Mouse (Mus musculus) ES-E14 (cell line): ENCODE results near the gene Mark2. TPM values are rescaled to one million over a fixed set of nuclear protein-coding genes. Genes with fewer than 3 reads are reported as not detected.

Experiments used
- DNase-seq: peaks from one replicate; pipeline ENCODE4 v3.0.0-alpha.2; 2013; ENCODE audit warnings: low read depth, low spot score
- H3K27ac ChIP-seq: 2 replicates; pipeline ENCODE4 v1.5.1; 2012; ENCODE audit warnings: low read depth, mild to moderate bottlenecking, low read length, moderate library complexity, mixed read lengths; ENCODE audit not compliant: poor library complexity, insufficient read depth, severe bottlenecking
- H3K36me3 ChIP-seq: 2 replicates; pipeline ENCODE4 v1.6.1; 2012; ENCODE audit warnings: mild to moderate bottlenecking, low read length, moderate library complexity, mixed read lengths; ENCODE audit not compliant: control insufficient read depth, poor library complexity, insufficient read depth, severe bottlenecking
- H3K4me1 ChIP-seq, 2 experiments: fragments of 150-350 bp in 1 of 2; sonication (generic) in 1 of 2; 2 replicates each; pipeline ENCODE4 v1.6.1; 2012; ENCODE audit warnings: low read length in 2 of 2, mild to moderate bottlenecking in 1 of 2, mixed read lengths in 1 of 2; ENCODE audit not compliant: control insufficient read depth in 2 of 2, insufficient read depth in 2 of 2, poor library complexity in 1 of 2
- H3K4me3 ChIP-seq, 2 experiments: fragments of 150-350 bp in 1 of 2; sonication (generic) in 1 of 2; 2 replicates each; pipeline ENCODE4 v1.5.1; 2012; ENCODE audit warnings: low read length in 2 of 2, low read depth in 1 of 2, mild to moderate bottlenecking in 1 of 2, mixed read lengths in 1 of 2; ENCODE audit not compliant: insufficient read depth in 1 of 2, poor library complexity in 1 of 2, severe bottlenecking in 1 of 2
- H3K9ac ChIP-seq: 2 replicates; pipeline ENCODE4 v1.6.1; 2012; ENCODE audit warnings: low read depth, mild to moderate bottlenecking, low read length, mixed read lengths; ENCODE audit not compliant: poor library complexity, insufficient read depth, severe bottlenecking
- H3K9me3 ChIP-seq: fragments of 150-350 bp; sonication (generic); 2 replicates; pipeline ENCODE4 v1.6.1; 2012; ENCODE audit warnings: low read depth, mild to moderate bottlenecking, low read length; ENCODE audit not compliant: control insufficient read depth, insufficient read depth
- CHD2 ChIP-seq: IDR thresholded peaks from 2 replicates; pipeline ENCODE4 v1.6.1; 2014; ENCODE audit warnings: mild to moderate bottlenecking, low read depth, low read length, inconsistent platforms
- HCFC1 ChIP-seq: IDR thresholded peaks from 2 replicates; pipeline ENCODE4 v1.6.1; 2012; ENCODE audit warnings: low read length, inconsistent platforms, borderline replicate concordance; ENCODE audit not compliant: insufficient read depth
- MAFK ChIP-seq: IDR thresholded peaks from 2 replicates; pipeline ENCODE4 v1.6.1; 2014; ENCODE audit warnings: mild to moderate bottlenecking, low read depth, low read length, inconsistent platforms; ENCODE audit not compliant: insufficient read depth
- ZC3H11A ChIP-seq: IDR thresholded peaks from 2 replicates; pipeline ENCODE4 v1.6.1; 2012; ENCODE audit warnings: low read depth, mild to moderate bottlenecking, inconsistent platforms, low read length, borderline replicate concordance
- ZNF384 ChIP-seq: IDR thresholded peaks from 2 replicates; pipeline ENCODE4 v1.6.1; 2012; ENCODE audit warnings: low read depth, low read length, inconsistent platforms
- in situ Hi-C, 2 experiments: fragments of 600-800 bp; cut with MboI; formaldehyde crosslinking; loops; one replicate each; pipeline ENCODE4 v1.15.1; 2025; ENCODE audit warnings: low sequenced_read_pairs in 2 of 2, inconsistent platforms in 1 of 2; ENCODE audit not compliant: unreplicated experiment in 2 of 2
- total RNA-seq: library from RNA; depleted of rRNA; stranded (reverse); fragments of 300-350 nt; gene quantifications from 2 replicates; pipeline ENCODE4 v1.2.3, GENCODE M21; 2012; rRNA removed

The Mark2 gene
- total RNA-seq = 44.0 and 47.9 TPM in 2 replicates

GRCm38 (mm10) chr19:7341512-7342397, at the start of gene Mark2:
Mark2 (minus strand) TSS chr19:7341860.
- Histone ChIP-seq H3K36me3 (peaks cover 8% of the 10 kb centered on the region; the same call in 1 of the 2 replicates), H3K4me1 (peaks cover 7 to 18% of the 10 kb centered on the region in 2 experiments; a peak in 3 of 4 replicates), H3K27ac (peak within 1 kb of the TSS; percentile 71), H3K9ac (peak within 1 kb of the TSS; percentile 90), H3K4me3 (peak within 1 kb of the TSS; percentile 80), H3K9me3 (no peaks in the 10 kb centered on the region)
- TF ChIP-seq ZC3H11A (no peak), ZNF384 (no peak), CHD2 (no peak), HCFC1 (no peak), MAFK (no peak)
- peak; percentile 99 for DNase-seq
- in situ Hi-C loops = loop anchor here in 1 of 2 experiments (10.0 kb wide), 1 partner anchor 287 kb away; the partner anchor contains the start of gene Macrod1

- DNase-seq = no peak
- peaks cover 3 to 15% of the 10 kb centered on the region in 2 experiments; a peak in 2 of 4 replicates for H3K4me1 ChIP-seq
- no peaks in the 10 kb centered on the region for H3K36me3 ChIP-seq
- TF ChIP-seq CHD2 = no peak
- TF ChIP-seq HCFC1 = no peak
- no peak for TF ChIP-seq MAFK
- no peak for TF ChIP-seq ZC3H11A
- peak; percentile 96 for TF ChIP-seq ZNF384
- no peak overlapping the region for H3K9ac ChIP-seq
- H3K27ac ChIP-seq = peak overlapping the region; percentile 40; the same call in 1 of the 2 replicates
- in situ Hi-C loops = no loop called here
- no peaks in the 10 kb centered on the region for H3K9me3 ChIP-seq
- H3K4me3 ChIP-seq = no peak overlapping the region
Observed at GRCm38 (mm10) chr19:7388488-7388887, 46.8 kb upstream of the Mark2 start.

- no peak for TF ChIP-seq MAFK
- no peak for TF ChIP-seq ZC3H11A
- TF ChIP-seq CHD2 = no peak
- Histone ChIP-seq H3K9ac (no peak overlapping the region; the same call in 1 of the 2 replicates), H3K4me1 (peaks cover 3 to 19% of the 10 kb centered on the region in 2 experiments; a peak in 2 of 4 replicates), H3K9me3 (no peaks in the 10 kb centered on the region), H3K4me3 (no peak overlapping the region), H3K27ac (peak overlapping the region; percentile 77), H3K36me3 (no peaks in the 10 kb centered on the region)
- DNase-seq = no peak
- in situ Hi-C loops = no loop called here
Observed at GRCm38 (mm10) chr19:7386042-7386441, 44.4 kb upstream of the Mark2 start.

- peak; percentile 90 for DNase-seq
- Histone ChIP-seq H3K9ac (peak within 1 kb of the TSS; percentile 92), H3K9me3 (no peaks in the 10 kb centered on the region), H3K27ac (peak within 1 kb of the TSS; percentile 73), H3K4me3 (peak within 1 kb of the TSS; percentile 79 to 84), H3K36me3 (peaks cover 2% of the 10 kb centered on the region), H3K4me1 (peaks cover 3 to 14% of the 10 kb centered on the region in 2 experiments; a peak in 2 of 4 replicates)
- in situ Hi-C loops = no loop called here
- no peak for TF ChIP-seq ZNF384
- TF ChIP-seq ZC3H11A = no peak
- no peak for TF ChIP-seq HCFC1
- TF ChIP-seq MAFK = no peak
Observed at GRCm38 (mm10) chr19:7382903-7383865, 41.5 kb upstream of the Mark2 start, which contains the start of gene Spindoc. Spindoc (minus strand) TSS chr19:7382994.
